Mouse (Mus musculus) gastrocnemius, postnatal 4 days (tissue): Measurements from ENCODE around the gene Tmem254b. TPM values are rescaled to one million over a fixed set of nuclear protein-coding genes. Genes with fewer than 3 reads are reported as not detected.
"Not testable (repeated sequence)": the region's sequence is repeated elsewhere in the genome, so short reads cannot be mapped to it uniquely, and the experiment has no call there.

Experiments used
- DNase-seq, 2 experiments: peaks; one replicate each; pipeline ENCODE4 v3.0.0; 2021 to 2022; ENCODE audit warnings: low spot score in 2 of 2, mixed read lengths in 2 of 2
- long read RNA-seq, 2 experiments: library from polyadenylated mRNA; stranded (forward); transcript quantifications; one replicate each; pipeline ENCODE4 v2.0.0; 2021
- total RNA-seq, 2 experiments: library from RNA; stranded (reverse); gene quantifications; 2 replicates each; pipeline ENCODE4 v1.2.3; 2021

The Tmem254b gene
- 10 to 100 TPM; 11.4 to 12.5 TPM for total RNA-seq
- long read RNA-seq, experiment 1, transcript Tmem254b-201 (4 exons, 1,447 nt): major isoform, 19 of 23 reads
- long read RNA-seq, experiment 1, partial matches to known transcripts: 1 of 23 reads
- long read RNA-seq, experiment 1, other reads (novel, unspliced or antisense): 0 of 23 reads
- long read RNA-seq, experiment 2, transcript Tmem254b-201 (4 exons, 1,447 nt): major isoform, 19 of 20 reads
- long read RNA-seq, experiment 2, partial matches to known transcripts: 0 of 20 reads
- long read RNA-seq, experiment 2, other reads (novel, unspliced or antisense): 1 of 20 reads

DNA sequence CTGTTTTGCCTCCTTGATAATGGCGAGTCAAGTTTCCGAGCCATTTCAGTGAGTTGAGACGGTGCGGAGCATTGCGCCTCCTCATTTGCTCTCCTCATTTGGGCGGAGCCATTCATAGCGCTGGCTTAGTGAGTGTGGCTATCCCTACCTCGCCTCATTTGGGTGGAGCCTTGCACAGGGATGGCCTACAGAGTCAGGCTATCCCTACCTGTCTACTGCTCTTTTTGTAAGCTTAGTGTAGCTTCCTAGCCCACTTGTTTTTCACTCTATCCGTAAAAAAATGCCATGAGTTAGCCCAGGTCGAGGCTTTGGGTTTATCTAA, at the start of gene Tmem254b:
Gene Tmem254b, minus strand, starts transcription at position 116 of the 322 bp plus-strand sequence.
- DNase-seq: not testable (repeated sequence)

DNA sequence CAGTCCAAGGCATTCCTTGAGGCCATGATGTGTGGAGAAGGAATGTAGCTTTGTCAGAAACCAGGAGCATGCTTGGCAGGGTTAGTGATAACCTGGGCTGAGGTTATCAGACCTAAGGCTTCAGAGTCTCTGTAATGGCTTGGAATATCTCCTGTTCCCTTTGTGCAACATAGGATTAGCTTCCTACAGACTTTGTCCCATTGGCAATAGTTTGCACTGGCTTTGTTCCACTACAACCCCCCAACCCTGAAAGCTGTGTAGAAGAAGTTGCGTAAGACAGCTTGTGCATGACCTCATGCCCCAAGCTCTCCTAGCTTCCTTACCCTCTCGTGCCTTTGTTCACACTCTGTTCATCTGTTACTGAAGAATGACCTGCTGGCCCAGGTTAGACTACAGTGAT, 30.3 kb upstream of the Tmem254b start:
- DNase-seq: not testable (repeated sequence)

DNA sequence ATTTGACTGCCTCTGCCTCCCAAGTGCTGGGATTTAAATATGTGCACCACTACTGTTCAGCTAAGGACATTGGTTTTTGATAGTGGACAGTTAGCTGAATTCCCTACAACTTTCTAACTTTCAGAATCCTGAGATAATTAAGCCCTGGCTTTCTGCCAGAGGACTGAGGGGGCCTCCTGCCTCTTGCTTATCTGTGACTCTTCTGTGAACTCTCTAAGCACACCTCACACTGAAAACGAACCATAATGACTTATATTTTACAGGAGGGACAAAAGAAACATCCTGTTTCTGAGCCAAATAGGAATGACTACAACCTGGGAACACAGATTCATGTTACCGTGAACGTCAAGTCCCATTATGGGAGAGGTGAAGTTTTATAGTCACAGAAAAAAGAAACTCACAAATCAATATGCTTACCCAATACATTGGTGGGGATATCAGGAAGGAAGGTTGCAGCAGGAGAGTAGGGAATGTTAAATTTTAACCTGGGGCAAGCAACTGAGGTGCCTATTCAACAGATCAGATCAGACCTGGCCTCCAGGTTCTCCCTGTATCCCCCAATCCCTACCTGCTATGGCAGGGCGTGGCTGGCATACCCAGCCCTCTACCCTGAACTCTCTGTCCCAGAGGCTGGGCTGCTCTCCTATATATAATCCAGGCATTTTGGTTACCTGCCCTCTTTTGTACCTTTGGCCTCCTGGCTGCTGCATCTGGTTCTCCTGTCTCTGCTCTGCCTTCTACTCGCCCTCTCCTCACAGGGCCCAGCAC, 9.6 kb upstream of the Tmem254b start:
- not testable (repeated sequence) for DNase-seq

DNA sequence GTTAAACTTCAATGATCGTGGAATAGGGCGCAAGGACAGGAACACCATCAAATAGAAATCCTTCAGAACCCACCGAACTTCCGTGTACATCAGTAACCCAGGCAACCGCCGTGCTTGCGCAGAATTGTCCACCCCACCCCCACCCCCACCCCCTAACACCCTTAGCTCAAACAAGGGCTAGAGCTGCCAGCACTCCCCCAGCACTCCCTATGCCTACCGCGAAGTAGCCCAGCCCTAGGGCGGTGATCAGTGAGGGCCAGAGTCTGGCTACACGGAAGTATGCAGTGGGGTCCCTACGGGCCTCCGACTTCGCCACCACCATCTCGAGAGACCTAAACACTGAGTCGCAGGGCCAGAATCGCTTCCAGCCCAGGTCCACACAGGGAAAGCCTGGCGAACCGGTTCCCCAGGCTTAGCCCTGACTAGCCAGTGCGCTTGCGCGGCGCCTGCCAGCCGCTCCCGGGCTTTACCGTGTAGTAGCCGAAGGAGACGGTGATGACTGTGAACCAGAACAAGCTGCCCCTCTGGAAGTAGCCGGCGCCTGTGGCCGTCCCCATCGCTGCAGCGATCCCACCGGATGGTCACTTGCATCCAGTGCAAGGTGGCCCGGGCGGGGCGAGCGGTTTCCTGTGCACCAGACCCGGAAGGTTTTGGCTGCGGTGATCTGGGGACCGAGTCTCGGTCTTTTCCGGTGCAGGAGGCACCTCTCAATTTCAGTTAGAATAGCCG, 480 bp downstream of the Tmem254b start:
- not testable (repeated sequence) for DNase-seq

DNA sequence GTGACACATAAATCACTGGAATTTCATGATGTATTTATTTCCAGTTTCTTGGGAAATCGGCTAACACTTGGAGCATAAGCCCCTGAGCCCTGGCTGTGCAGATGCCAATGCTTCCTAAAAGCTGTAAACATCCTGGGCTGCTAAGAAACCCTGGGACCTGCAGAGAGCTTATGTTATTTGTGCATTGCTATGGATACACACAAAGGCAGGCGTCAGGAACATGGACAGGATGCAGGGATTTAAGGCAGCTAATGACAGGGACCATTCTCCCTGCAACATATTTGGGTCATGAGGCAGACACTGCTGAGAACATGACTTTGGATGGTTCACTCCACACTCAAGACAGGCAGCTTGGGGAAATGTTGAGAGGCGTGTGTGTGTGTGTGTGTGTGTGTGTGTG, 9.0 kb downstream of the Tmem254b start:
- not testable (repeated sequence) for DNase-seq

DNA sequence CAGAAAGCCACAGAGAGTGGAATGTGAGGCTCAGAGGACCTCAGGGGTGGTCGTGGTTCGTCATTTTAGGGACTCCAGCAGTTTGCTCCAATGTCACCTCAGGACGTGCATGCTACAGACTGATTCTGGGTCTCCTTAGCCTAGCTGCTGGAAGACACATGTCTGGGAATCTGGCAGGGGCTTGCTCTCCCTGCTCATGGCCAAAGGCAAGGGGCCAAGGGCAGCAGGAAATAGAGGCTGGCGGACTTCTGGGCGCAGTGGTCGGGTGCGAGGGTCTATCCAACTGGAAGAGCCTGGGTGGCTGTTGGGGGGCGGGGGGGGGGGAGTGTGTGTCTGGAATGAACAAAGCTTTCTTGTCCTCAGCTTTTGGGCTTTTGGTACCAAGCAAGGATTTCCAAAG, 18.5 kb downstream of the Tmem254b start:
- not testable (repeated sequence) for DNase-seq

DNA sequence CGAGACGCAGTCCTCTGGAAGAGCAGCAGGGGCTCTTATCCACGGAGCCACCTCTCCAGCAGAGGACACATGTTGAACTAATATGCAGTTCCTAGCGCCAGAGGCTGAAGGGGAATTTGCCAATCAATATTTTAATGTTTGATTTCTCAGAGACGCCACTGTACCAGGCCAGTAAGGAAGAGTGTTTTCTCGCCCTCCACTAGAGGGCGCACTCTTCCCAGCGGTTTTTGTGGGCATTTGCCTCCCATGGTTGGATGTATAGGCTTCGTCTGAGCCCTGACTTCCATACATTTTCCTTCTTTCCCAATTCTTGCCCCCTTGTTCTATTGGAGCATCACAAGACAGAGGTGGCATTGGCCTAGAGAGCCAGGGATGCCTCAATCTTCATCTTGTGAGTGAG, 20.2 kb downstream of the Tmem254b start:
- not testable (repeated sequence) for DNase-seq

DNA sequence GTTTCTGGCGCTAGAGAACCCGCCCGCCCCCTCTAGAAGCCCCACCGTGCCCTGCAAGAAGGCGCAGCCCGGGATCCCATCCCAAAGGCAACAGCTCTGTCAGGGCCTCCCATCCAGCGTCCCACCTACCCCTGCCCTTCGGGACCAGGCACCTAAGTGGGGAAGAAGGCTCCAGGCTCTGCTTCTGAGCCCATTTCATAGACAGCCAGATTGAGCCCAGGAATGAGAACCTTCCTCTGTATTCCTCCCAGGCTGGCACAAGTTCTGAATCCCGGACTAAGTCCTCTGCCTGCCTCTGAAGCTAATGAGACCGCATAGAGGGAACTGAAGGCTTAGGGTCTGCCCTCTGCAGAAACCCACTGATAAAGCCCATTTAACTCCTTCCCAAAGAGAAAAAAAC, 24.5 kb downstream of the Tmem254b start, which contains the start of gene Plac9b:
Gene Plac9b, minus strand, starts transcription at position 101 of the 400 bp plus-strand sequence.
- DNase-seq: not testable (repeated sequence)

DNA sequence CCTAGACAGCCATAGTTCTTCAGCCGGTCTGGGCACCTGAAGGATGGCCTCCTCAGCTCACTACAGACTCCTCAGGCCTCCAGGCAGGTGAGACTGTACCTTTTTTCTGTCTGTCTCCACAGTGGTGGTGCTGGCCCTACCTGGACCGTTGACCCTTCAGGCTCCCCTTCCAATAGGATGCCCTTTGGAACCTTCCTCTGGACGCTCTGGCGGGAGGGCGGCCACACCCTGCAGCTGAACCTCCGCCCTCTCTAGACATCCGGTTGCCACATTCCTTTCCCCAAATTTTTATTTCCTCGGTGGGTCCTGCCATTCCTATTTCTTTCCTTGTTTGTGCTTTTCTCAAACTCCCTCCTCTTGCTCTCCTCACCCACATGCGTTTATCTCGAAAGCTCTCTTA, 25.2 kb downstream of the Tmem254b start:
- DNase-seq: not testable (repeated sequence)

DNA sequence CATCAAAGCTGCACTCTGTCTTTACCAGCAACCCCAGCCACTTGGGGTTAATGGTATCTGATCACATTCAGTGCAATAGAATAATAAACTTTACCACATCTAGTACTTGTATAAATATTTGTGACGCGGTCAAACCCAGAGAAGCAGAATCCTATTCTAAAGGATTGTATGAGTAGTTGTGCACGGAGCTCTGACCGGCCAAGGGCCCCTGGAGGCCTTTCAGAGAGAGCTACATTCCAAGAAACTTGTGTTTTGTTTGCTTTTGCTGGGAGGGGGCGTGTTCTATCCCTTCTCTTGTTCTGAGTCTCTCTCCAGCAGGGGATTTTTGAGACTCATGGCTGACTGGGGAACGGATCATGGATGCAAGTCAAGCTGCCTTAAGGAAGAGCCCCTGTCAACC, 31.8 kb downstream of the Tmem254b start:
- not testable (repeated sequence) for DNase-seq

DNA sequence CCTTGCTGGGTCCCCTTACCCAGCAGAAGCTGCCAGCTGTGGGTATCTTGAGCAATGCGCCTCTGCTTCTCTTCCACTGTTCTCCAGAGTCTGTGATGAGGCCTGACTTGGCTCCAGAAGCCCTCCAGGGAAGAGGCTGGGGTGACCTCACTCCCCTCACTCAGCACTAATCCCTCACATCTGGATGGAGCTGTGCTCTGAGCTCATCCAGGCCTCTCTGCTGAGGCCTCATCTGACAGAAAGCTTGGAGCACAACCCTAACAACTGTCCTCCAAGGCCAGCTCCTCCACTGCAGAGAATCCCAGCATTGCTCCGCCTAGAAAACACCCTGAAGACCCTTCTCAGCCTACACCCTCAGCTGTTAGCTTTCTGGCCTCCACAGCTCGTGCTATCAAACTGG, 32.9 kb downstream of the Tmem254b start:
- DNase-seq: not testable (repeated sequence)

DNA sequence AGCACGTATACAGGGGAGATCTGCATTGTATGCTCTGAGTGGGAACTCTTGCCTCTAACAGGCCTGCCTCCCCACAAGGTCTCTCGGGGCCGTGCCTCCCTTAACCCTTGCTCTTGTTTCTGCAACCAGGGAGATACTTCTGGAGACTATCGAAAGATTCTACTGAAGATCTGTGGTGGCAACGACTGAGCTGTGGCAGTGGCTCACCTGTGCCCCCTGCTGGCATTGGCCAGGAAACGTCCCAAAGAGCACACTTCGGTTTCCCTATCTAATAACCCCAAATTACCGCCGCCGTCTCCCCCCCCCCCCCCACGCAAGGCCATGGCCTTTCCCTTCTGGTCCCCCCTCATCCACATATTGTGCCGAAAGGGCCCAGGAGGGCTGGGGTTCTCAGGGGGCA, 41.6 kb downstream of the Tmem254b start:
- not testable (repeated sequence) for DNase-seq

DNA sequence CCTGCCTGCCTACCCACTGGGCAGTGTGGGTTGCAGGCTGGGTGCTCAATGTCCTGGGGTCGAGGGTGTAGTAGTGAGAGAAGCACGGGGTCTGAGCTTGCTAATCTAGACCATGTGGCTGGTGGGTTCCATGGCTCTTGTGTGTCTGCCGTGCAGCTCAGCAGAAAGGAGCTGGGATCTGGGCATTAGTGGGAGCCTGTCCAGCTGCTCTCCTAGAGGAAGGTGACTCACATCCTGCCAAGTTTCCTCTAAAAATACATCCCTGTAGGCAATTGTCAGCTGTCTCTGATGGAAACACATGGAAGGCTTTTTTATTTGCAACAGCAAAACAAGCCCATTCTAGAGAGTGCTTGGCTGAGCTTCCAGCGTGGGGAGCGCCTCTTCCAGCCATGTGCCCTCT, 44.4 kb downstream of the Tmem254b start:
- DNase-seq: not testable (repeated sequence)

DNA sequence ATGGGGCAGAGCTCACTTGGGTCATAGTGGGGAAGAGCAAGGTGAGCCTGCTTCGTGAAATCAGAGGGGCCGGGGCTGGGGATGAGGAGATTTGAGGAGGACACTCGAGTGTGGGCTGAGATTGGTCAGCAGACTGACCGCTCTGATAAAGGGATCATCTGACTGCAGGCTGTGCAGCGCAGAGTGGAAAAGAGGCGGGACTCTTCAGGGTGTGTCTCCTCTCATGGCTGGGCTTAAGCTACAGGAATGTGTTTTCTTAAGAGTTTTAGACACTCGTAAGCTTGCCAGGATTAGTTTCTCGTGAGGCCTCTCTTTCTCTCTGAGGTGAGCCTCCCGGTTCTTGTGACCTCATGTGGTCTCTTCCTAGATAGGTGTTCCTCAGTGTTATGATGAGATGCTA, 45.7 kb downstream of the Tmem254b start:
- DNase-seq: not testable (repeated sequence)

DNA sequence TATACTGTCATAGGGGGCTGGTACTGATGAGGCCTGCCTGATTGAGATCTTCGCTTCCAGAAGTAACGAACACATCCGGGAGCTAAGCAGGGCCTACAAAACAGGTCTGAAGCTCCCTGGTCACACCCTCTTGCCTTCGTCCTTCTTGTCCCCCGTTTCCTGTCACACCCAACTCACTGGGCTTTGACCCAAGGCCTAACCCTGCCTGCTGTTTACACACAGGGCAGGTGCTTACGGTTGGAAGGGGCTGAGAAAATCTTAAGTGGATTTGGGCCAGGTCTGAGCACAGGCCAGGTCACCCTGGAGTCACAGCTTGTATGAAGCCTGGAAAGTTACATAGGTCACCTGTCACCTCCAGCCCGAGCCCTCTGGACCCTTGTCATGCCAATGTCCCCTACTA, 50.8 kb downstream of the Tmem254b start:
- not testable (repeated sequence) for DNase-seq

Other genes with a start within 250 kb of the Tmem254b start
- gene Duxbl1, start 228.5 kb downstream of the Tmem254b start, total RNA-seq: 1 to 10 TPM; 1.5 to 2.4 TPM
- gene Gm9780, start 164.3 kb downstream of the Tmem254b start, total RNA-seq: 10 to 100 TPM; 40.6 to 46.5 TPM
- 10 to 100 TPM; 36.8 to 38.9 TPM for gene Tmem254c, start 139.7 kb downstream of the Tmem254b start, total RNA-seq
- gene Cphx2, start 125.5 kb downstream of the Tmem254b start, total RNA-seq: not detected
- gene Cphx3, start 124.7 kb downstream of the Tmem254b start, total RNA-seq: not detected
- gene Duxbl2, start 88.7 kb downstream of the Tmem254b start, total RNA-seq: 1 to 10 TPM in 1 of 2 experiments, under 1 TPM in 1; 0.98 to 1.5 TPM
- 100 to 1,000 TPM; 193 to 206 TPM for gene Plac9b, start 24.6 kb downstream of the Tmem254b start, total RNA-seq
- 1 to 10 TPM; 6.2 to 8.3 TPM for gene Duxbl3, start 50.9 kb upstream of the Tmem254b start, total RNA-seq